Mouse (Mus musculus) small intestine, adult 2 months (tissue): ENCODE results near the gene Ogfrl1. TPM values are rescaled to one million over a fixed set of nuclear protein-coding genes. Genes with fewer than 3 reads are reported as not detected.

Experiments used
- H3K27ac ChIP-seq: fragments of 200-500 bp; 2 replicates; pipeline ENCODE4 v1.5.1; 2012; ENCODE audit warnings: low read depth, low read length, control low read depth, inconsistent platforms; ENCODE audit not compliant: insufficient read depth
- H3K27me3 ChIP-seq: fragments of 200-500 bp; 2 replicates; pipeline ENCODE4 v1.6.1; 2012; ENCODE audit warnings: mild to moderate bottlenecking, moderate library complexity, low read length, inconsistent platforms; ENCODE audit not compliant: control insufficient read depth, insufficient read depth
- H3K36me3 ChIP-seq: fragments of 200-500 bp; 2 replicates; pipeline ENCODE4 v1.6.1; 2012; ENCODE audit warnings: mild to moderate bottlenecking, low read length, control low read depth, inconsistent platforms; ENCODE audit not compliant: control insufficient read depth, insufficient read depth
- H3K4me1 ChIP-seq: fragments of 200-500 bp; 2 replicates; pipeline ENCODE4 v1.6.1; 2012; ENCODE audit warnings: low read length, inconsistent platforms, mixed read lengths; ENCODE audit not compliant: control insufficient read depth, insufficient read depth, insufficient read length
- H3K4me3 ChIP-seq: fragments of 200-500 bp; 2 replicates; pipeline ENCODE4 v1.5.1; 2012; ENCODE audit warnings: low read depth, mild to moderate bottlenecking, control low read depth, inconsistent platforms, low read length, moderate library complexity
- CTCF ChIP-seq: fragments of 200-500 bp; IDR thresholded peaks from 2 replicates; pipeline ENCODE4 v1.5.1; 2012; ENCODE audit warnings: low read depth, mild to moderate bottlenecking, control low read depth, inconsistent platforms, low read length, moderate library complexity, mixed read lengths; ENCODE audit not compliant: insufficient replicate concordance, insufficient read length; ENCODE audit errors: extremely low read depth
- POLR2A ChIP-seq: fragments of 200-500 bp; IDR thresholded peaks from 2 replicates; pipeline ENCODE4 v1.6.1; 2012; ENCODE audit warnings: low read depth, mild to moderate bottlenecking, control low read depth, inconsistent platforms, low read length, moderate library complexity
- WGBS: fragments of 180-500 bp; shearing (Covaris S2); methylation state at CpG from one replicate; pipeline ENCODE4 v1.1.7; 2018; 5-methylcytosine and 5-hydroxymethylcytosine counted together
- polyA plus RNA-seq: library from polyadenylated mRNA; depleted of rRNA; stranded (reverse); fragments of >200 nt; gene quantifications from 2 replicates; pipeline ENCODE4 v1.2.3, GENCODE M21; 2012

Gene Ogfrl1
- polyA plus RNA-seq, 1 experiment: 1.3 TPM

GRCm38 (mm10) chr1:23382806-23383653 is 14.5 kb downstream of the Ogfrl1 start:
- TF ChIP-seq CTCF: no peak
- TF ChIP-seq POLR2A: no peak
- no peaks in the 10 kb centered on the region for H3K4me1 ChIP-seq
- WGBS: under 1% methylated on average over 90 of the region's 93 CpGs
- H3K36me3 ChIP-seq: no peaks in the 10 kb centered on the region
- H3K4me3 ChIP-seq: peak overlapping the region; percentile 83
- peaks cover 7% of the 10 kb centered on the region for H3K27me3 ChIP-seq
- peak overlapping the region; percentile 72; the same call in 1 of the 2 replicates for H3K27ac ChIP-seq

- 1% methylated on average over 21 of the region's 21 CpGs for WGBS
- TF ChIP-seq POLR2A (no peak), CTCF (no peak)
- Histone ChIP-seq H3K36me3 (no peaks in the 10 kb centered on the region), H3K4me1 (no peaks in the 10 kb centered on the region), H3K27ac (0 out of 2 replicates have a peak overlapping the region, but pooled peaks have one; percentile 72), H3K4me3 (peak overlapping the region; percentile 83), H3K27me3 (peaks cover 7% of the 10 kb centered on the region)
These were observed 15.1 kb downstream of the Ogfrl1 start for GRCm38 (mm10) chr1:23382461-23382805.

- H3K4me3 ChIP-seq: no peak overlapping the region
- no peak for TF ChIP-seq CTCF
- no peak for TF ChIP-seq POLR2A
- no peak overlapping the region for H3K27ac ChIP-seq
- 33% methylated on average over 9 of the region's 9 CpGs for WGBS
- H3K4me1 ChIP-seq: no peaks in the 10 kb centered on the region
- H3K27me3 ChIP-seq: peaks cover 7% of the 10 kb centered on the region
- no peaks in the 10 kb centered on the region for H3K36me3 ChIP-seq
These were observed 15.5 kb downstream of the Ogfrl1 start for GRCm38 (mm10) chr1:23382037-23382436.

- Histone ChIP-seq H3K4me3 (no peak overlapping the region), H3K4me1 (no peaks in the 10 kb centered on the region), H3K27me3 (peaks cover 7% of the 10 kb centered on the region), H3K27ac (no peak overlapping the region), H3K36me3 (no peaks in the 10 kb centered on the region)
- TF ChIP-seq CTCF (no peak), POLR2A (no peak)
- 68% methylated on average over 17 of the region's 17 CpGs for WGBS
These were observed 17.4 kb downstream of the Ogfrl1 start for GRCm38 (mm10) chr1:23379911-23380740.

GRCm38 (mm10) chr1:23379321-23379720 is 18.3 kb downstream of the Ogfrl1 start:
- TF ChIP-seq POLR2A (no peak), CTCF (no peak)
- WGBS: 65% methylated on average over 6 of the region's 6 CpGs

GRCm38 (mm10) chr1:23377572-23377971 is 20.0 kb downstream of the Ogfrl1 start:
- peaks cover 6% of the 10 kb centered on the region for H3K27me3 ChIP-seq
- H3K27ac ChIP-seq: no peak overlapping the region
- 0 out of 2 replicates have a peak, but pooled peaks cover 2% of the 10 kb centered on the region for H3K36me3 ChIP-seq
- 72% methylated on average over 13 of the region's 13 CpGs for whole genome bisulfite sequencing
- TF ChIP-seq CTCF (no peak), POLR2A (no peak)
- H3K4me1 ChIP-seq: no peaks in the 10 kb centered on the region
- H3K4me3 ChIP-seq: no peak overlapping the region

More at GRCm38 (mm10) chr1:23379321-23379720, 18.3 kb downstream of the Ogfrl1 start:
- H3K27me3 ChIP-seq: peaks cover 7% of the 10 kb centered on the region
- no peak overlapping the region for H3K27ac ChIP-seq
- no peaks in the 10 kb centered on the region for H3K36me3 ChIP-seq
- H3K4me1 ChIP-seq: no peaks in the 10 kb centered on the region
- no peak overlapping the region for H3K4me3 ChIP-seq

- 76% methylated on average over 4 of the region's 4 CpGs for WGBS
- H3K27ac ChIP-seq: no peak overlapping the region
- H3K4me1 ChIP-seq: no peaks in the 10 kb centered on the region
- no peak overlapping the region for H3K4me3 ChIP-seq
- H3K36me3 ChIP-seq: 0 out of 2 replicates have a peak, but pooled peaks cover 2% of the 10 kb centered on the region
- TF ChIP-seq CTCF (no peak), POLR2A (no peak)
- H3K27me3 ChIP-seq: no peaks in the 10 kb centered on the region
These were observed 23.4 kb downstream of the Ogfrl1 start for GRCm38 (mm10) chr1:23374156-23374555.
